Mouse (Mus musculus) stomach, embryonic 16.5 days (tissue): ENCODE results near the gene Rnf20. TPM values are rescaled to one million over a fixed set of nuclear protein-coding genes. Genes with fewer than 3 reads are reported as not detected.
"Not testable (repeated sequence)": the region's sequence is repeated elsewhere in the genome, so short reads cannot be mapped to it uniquely, and the experiment has no call there.

ENCODE experiments used
- ATAC-seq: fragments of 200-750 bp; cut with Nextera tagmentation; 2 replicates; pipeline ENCODE4 v1.8.0; 2017; ENCODE audit warnings: moderate number of reproducible peaks, moderate TSS enrichment; ENCODE audit not compliant: insufficient read depth, low FRiP score
- H3K27ac ChIP-seq: fragments of 300-500 bp; sonication (generic); 2 replicates; pipeline ENCODE4 v1.5.1; 2014; ENCODE audit warnings: low read length
- H3K27me3 ChIP-seq: fragments of 300-500 bp; sonication (generic); 2 replicates; pipeline ENCODE4 v1.6.1; 2014; ENCODE audit warnings: low read length, control low read depth, mixed read lengths; ENCODE audit not compliant: control insufficient read depth, insufficient read depth
- H3K36me3 ChIP-seq: fragments of 300-500 bp; sonication (generic); 2 replicates; pipeline ENCODE4 v1.6.1; 2014; ENCODE audit warnings: low read length; ENCODE audit not compliant: control insufficient read depth, insufficient read depth
- H3K4me1 ChIP-seq: fragments of 300-500 bp; sonication (generic); 2 replicates; pipeline ENCODE4 v1.6.1; 2014; ENCODE audit warnings: low read length, control low read depth, mixed read lengths; ENCODE audit not compliant: control insufficient read depth, insufficient read depth
- H3K4me2 ChIP-seq: fragments of 300-500 bp; sonication (generic); 2 replicates; pipeline ENCODE4 v1.6.1; 2014; ENCODE audit warnings: low read depth, low read length, mixed read lengths
- H3K4me3 ChIP-seq: fragments of 300-500 bp; sonication (generic); replicated peaks from 2 replicates; pipeline ENCODE4 v1.5.1; 2014; ENCODE audit warnings: mild to moderate bottlenecking, low read length
- H3K9ac ChIP-seq: fragments of 300-500 bp; sonication (generic); 2 replicates; pipeline ENCODE4 v1.6.1; 2014; ENCODE audit warnings: low read length
- H3K9me3 ChIP-seq: fragments of 300-500 bp; sonication (generic); replicated peaks from 2 replicates; pipeline ENCODE4 v1.6.1; 2016; ENCODE audit warnings: low read length, control low read depth; ENCODE audit not compliant: control insufficient read depth
- WGBS: fragments of 180-500 bp; shearing (Covaris S2); extraction: QIAGEN DNeasy Blood & Tissue Kit; methylation state at CpG from one replicate; pipeline ENCODE4 v1.1.7; 2014; 5-methylcytosine and 5-hydroxymethylcytosine counted together
- polyA plus RNA-seq: library from polyadenylated mRNA; unstranded; fragments of >200 nt; fragmentation: Nextera tagmentation; extraction: Ambion mirVana; gene quantifications from 2 replicates; pipeline ENCODE4 v1.2.1, GENCODE M21; 2015

Rnf20 gene
- polyA plus RNA-seq, 1 experiment from 2014 or later = 33.0 TPM

- no peak for ATAC-seq
- no peak overlapping the region for H3K4me3 ChIP-seq
- H3K27ac ChIP-seq = no peak overlapping the region
- WGBS = 57% methylated on average over 1 of the region's 1 CpGs
- no peak overlapping the region for H3K4me2 ChIP-seq
- no peaks in the 10 kb centered on the region for H3K9me3 ChIP-seq
- H3K27me3 ChIP-seq = no peaks in the 10 kb centered on the region
- H3K36me3 ChIP-seq = no peaks in the 10 kb centered on the region
- no peaks in the 10 kb centered on the region for H3K4me1 ChIP-seq
- no peak overlapping the region for H3K9ac ChIP-seq
These were observed 27.7 kb upstream of the Rnf20 start for GRCm38 (mm10) chr4:49604016-49604546.

DNA sequence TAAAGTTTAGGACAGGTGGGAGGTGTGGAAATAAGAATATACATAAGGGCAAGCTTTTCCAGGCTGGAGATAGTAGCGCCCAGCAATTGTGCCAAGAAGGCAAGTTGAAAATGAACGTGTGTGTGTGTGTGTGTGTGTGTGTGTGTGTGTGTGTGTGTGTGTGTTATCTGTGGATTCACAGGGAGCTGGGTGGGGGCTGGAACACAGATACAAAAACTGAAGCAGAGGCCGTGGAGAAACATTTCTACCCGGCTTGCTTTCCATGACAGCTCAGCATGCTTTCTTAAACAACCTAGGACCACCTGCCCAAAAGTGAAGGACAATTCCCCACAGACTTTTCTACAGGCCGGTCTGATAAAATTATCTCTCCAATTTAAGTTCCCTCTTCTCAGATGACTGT is 27.2 kb upstream of the Rnf20 start:
- H3K4me1 ChIP-seq = no peaks in the 10 kb centered on the region
- H3K27ac ChIP-seq = no peak overlapping the region
- H3K4me2 ChIP-seq = no peak overlapping the region
- H3K9me3 ChIP-seq = no peaks in the 10 kb centered on the region
- no peak overlapping the region for H3K9ac ChIP-seq
- no peaks in the 10 kb centered on the region for H3K27me3 ChIP-seq
- WGBS = 82% methylated on average over 5 of the region's 5 CpGs
- no peaks in the 10 kb centered on the region for H3K36me3 ChIP-seq
- no peak overlapping the region for H3K4me3 ChIP-seq
- no peak for ATAC-seq

GRCm38 (mm10) chr4:49605459-49605858 is 26.3 kb upstream of the Rnf20 start:
- no peak for ATAC-seq
- 71% methylated on average over 1 of the region's 1 CpGs for WGBS
- H3K9ac ChIP-seq = no peak overlapping the region

DNA sequence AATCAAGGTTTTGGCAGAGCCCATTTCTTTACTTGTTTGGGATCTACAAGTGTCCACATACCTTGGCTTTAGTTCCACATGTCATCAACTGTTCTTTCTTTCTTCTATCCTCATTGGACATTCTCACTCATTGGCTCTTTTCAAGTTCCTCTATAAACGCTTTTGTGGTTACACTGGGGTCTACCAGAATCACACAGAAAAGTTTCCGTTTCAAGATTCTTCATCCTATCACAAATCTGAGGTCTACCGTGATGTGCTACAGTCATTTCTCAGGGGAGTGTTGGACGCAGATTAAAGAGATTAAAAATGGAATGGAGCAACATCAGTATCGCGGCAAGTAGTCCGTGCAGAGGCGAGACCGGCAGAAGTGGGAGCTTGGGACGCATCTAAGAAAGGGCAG is 14.9 kb upstream of the Rnf20 start:
- Histone ChIP-seq H3K4me1 (no peaks in the 10 kb centered on the region), H3K9ac (no peak overlapping the region), H3K4me3 (no peak overlapping the region), H3K27me3 (no peaks in the 10 kb centered on the region), H3K27ac (no peak overlapping the region), H3K4me2 (no peak overlapping the region), H3K9me3 (no peaks in the 10 kb centered on the region), H3K36me3 (no peaks in the 10 kb centered on the region)
- 91% methylated on average over 10 of the region's 10 CpGs for WGBS
- ATAC-seq = no peak

More at GRCm38 (mm10) chr4:49605459-49605858, 26.3 kb upstream of the Rnf20 start:
- no peaks in the 10 kb centered on the region for H3K4me1 ChIP-seq
- no peak overlapping the region for H3K4me2 ChIP-seq
- H3K27ac ChIP-seq = no peak overlapping the region
- no peaks in the 10 kb centered on the region for H3K27me3 ChIP-seq
- no peaks in the 10 kb centered on the region for H3K9me3 ChIP-seq
- H3K36me3 ChIP-seq = no peaks in the 10 kb centered on the region
- H3K4me3 ChIP-seq = no peak overlapping the region

- H3K9ac ChIP-seq, H3K27me3 ChIP-seq, H3K9me3 ChIP-seq, H3K4me3 ChIP-seq, H3K27ac ChIP-seq, H3K4me1 ChIP-seq, H3K4me2 ChIP-seq, ATAC-seq, H3K36me3 ChIP-seq: not testable (repeated sequence)
- 89% methylated on average over 7 of the region's 7 CpGs for WGBS
These were observed 11.9 kb upstream of the Rnf20 start for GRCm38 (mm10) chr4:49619861-49620260.

DNA sequence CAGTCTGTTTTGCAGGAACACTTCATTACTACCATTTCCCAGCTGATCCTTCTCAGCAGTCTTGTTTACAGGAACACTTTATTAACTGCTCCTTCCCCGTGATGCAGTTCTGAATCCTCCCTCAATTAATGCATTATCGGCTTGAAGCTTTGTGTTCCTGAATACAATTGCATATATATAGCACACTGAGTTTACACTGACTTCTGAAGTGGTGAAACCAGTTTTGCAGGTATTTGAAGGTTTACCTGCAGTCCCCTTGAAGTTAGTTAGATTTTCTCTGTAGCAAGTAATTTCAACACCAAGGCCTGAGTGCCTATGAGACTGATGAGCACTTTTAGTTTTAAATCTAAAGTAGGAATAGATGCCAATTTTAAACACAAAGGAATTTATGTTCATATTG is 9.5 kb upstream of the Rnf20 start:
- H3K27ac ChIP-seq = peak overlapping the region; percentile 38
- 45% methylated on average over 2 of the region's 2 CpGs for WGBS
- ATAC-seq = peak; percentile 76
- no peaks in the 10 kb centered on the region for H3K9me3 ChIP-seq
- no peak overlapping the region for H3K4me3 ChIP-seq
- H3K27me3 ChIP-seq = no peaks in the 10 kb centered on the region
- no peak overlapping the region for H3K9ac ChIP-seq
- H3K4me2 ChIP-seq = no peak overlapping the region
- no peaks in the 10 kb centered on the region for H3K4me1 ChIP-seq
- H3K36me3 ChIP-seq = no peaks in the 10 kb centered on the region

DNA sequence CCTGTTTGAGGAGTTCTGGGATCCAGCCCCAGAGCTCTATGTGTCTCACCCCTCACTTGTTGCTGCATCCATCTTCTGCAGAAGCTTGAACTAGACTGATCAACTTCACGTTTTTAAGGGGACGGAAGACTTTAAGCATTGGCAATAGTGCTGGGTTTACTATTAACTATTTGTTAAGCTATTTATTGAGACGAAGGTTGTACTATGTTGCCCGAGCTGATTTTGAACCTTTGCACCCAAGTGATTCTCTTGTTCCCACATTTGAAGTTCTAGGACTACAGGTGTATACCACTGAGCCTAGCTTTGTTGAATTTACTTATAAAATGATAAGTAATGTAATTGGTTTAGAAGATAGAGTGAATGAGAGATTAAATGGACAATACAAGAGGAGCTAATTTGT is 7.9 kb upstream of the Rnf20 start:
- H3K4me3 ChIP-seq = no peak overlapping the region
- no peak overlapping the region for H3K9ac ChIP-seq
- 83% methylated on average over 4 of the region's 4 CpGs for WGBS
- H3K27me3 ChIP-seq = no peaks in the 10 kb centered on the region
- no peaks in the 10 kb centered on the region for H3K4me1 ChIP-seq
- H3K9me3 ChIP-seq = no peaks in the 10 kb centered on the region
- no peak overlapping the region for H3K4me2 ChIP-seq
- ATAC-seq = no peak
- no peaks in the 10 kb centered on the region for H3K36me3 ChIP-seq
- no peak overlapping the region for H3K27ac ChIP-seq

- not testable (repeated sequence) for H3K4me2 ChIP-seq, ATAC-seq, H3K9me3 ChIP-seq, H3K27ac ChIP-seq, H3K9ac ChIP-seq, H3K36me3 ChIP-seq, H3K4me1 ChIP-seq, H3K4me3 ChIP-seq, H3K27me3 ChIP-seq
- 73% methylated on average over 4 of the region's 4 CpGs for WGBS
These were observed 6.8 kb upstream of the Rnf20 start for GRCm38 (mm10) chr4:49624969-49625368.

DNA sequence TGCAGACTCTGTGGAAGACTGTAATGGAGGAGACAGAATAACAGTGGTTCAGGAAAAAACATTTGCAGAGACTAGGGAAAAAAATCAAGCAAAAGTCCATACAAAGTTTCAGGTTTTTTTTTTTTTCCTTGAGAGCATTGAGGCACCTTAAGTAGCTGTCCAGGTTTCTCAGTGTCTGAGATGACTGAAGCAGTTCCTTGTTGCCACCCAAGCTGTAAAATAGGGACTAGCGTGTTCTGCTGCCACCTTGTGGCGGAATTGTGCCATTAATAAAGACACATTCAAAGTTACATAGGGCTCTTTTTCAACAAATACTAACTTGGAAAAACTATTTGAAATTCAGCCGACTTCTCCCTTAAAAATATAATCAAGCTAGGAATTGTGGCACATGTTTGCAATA is 4.8 kb upstream of the Rnf20 start:
- Histone ChIP-seq H3K4me1 (no peaks in the 10 kb centered on the region), H3K36me3 (no peaks in the 10 kb centered on the region), H3K9ac (no peak overlapping the region), H3K9me3 (no peaks in the 10 kb centered on the region), H3K27ac (no peak overlapping the region), H3K27me3 (no peaks in the 10 kb centered on the region), H3K4me3 (no peak overlapping the region), H3K4me2 (no peak overlapping the region)
- 2% methylated on average over 3 of the region's 3 CpGs for WGBS
- ATAC-seq = no peak

DNA sequence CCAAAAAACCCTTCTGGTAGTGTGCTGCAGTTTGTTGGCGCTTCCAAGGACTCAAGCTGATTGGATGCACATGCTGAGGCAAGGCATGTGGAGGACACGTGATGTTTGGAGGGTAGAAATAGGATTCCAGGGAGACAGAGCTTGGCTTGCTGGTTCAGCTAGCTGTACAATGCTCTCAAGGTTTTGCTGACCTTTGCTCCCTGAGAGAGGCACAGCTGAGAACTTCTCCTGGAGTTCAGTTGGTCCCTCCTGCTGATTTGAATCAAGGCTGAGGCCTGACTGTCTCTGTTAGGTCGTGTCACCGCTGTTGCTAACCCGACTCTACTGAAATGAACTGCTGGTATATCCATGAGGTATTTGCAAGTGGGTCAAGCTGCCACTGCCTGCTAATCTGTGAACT is 2.9 kb upstream of the Rnf20 start:
- Histone ChIP-seq H3K27me3 (no peaks in the 10 kb centered on the region), H3K4me2 (no peak overlapping the region), H3K4me3 (no peak overlapping the region), H3K4me1 (peaks cover 2% of the 10 kb centered on the region; the same call in 1 of the 2 replicates), H3K9me3 (no peaks in the 10 kb centered on the region), H3K27ac (no peak overlapping the region), H3K9ac (no peak overlapping the region), H3K36me3 (no peaks in the 10 kb centered on the region)
- WGBS = 83% methylated on average over 5 of the region's 5 CpGs
- no peak for ATAC-seq
